In genomic region chr3:95349491-95349890, GRCm38 (mm10) we compare ENCODE assay signal across 9 mouse cellular contexts. TPM values are rescaled to one million over a fixed set of nuclear protein-coding genes. Genes with fewer than 3 reads are reported as not detected.
A peak's percentile ranks its signal among the peaks of the same experiment; 100 is the strongest.
DNase-seq lines count a peak whose midpoint lies in the region; ATAC-seq and TF ChIP-seq lines count a peak whose summit lies in the region.
"Had no signal": no experiment of that assay in that cellular context is flagged by ENCODE, and none has a peak within 500 bp of the region (broad histone marks: within the 10 kb centered on the region; RNA-seq: fewer than 3 reads in every experiment).

No protein-coding gene starts in this region.

- H3K4me3 ChIP-seq in heart, postnatal 0 days (ENCODE audit: low read depth, low read length) = no peak overlapping the region
- no peak overlapping the region for H3K4me3 ChIP-seq in ES-Bruce4 (ENCODE audit: low read depth, low read length)

- no peak overlapping the region for H3K4me2 ChIP-seq in heart, postnatal 0 days (ENCODE audit: low read depth, low read length)

- TF ChIP-seq EP300 in heart, postnatal 0 days (IDR thresholded peaks at IDR 0.05; ENCODE audit: low read depth) = no peak
- TF ChIP-seq EP300 in ES-Bruce4 (IDR thresholded peaks at IDR 0.05; ENCODE audit: insufficient read depth, low read depth, low read length) = no peak

- no peak overlapping the region for H3K9ac ChIP-seq in heart, postnatal 0 days (replicated peaks; ENCODE audit: low read depth, low read length)
- H3K9ac ChIP-seq in ES-Bruce4 (ENCODE audit: low read depth, poor library complexity, severe bottlenecking) = no peak overlapping the region

- no peak overlapping the region for H3K27ac ChIP-seq in heart, postnatal 0 days (ENCODE audit: low read depth)
- H3K27ac ChIP-seq in ES-Bruce4 (ENCODE audit: insufficient read depth, low read length) = peak overlapping the region; percentile 31; the same call in 1 of the 2 replicates

- no peaks in the 10 kb centered on the region for H3K4me1 ChIP-seq in heart, postnatal 0 days (ENCODE audit: control insufficient read depth, insufficient read depth)
- no peaks in the 10 kb centered on the region for H3K4me1 ChIP-seq in ES-Bruce4 (ENCODE audit: control insufficient read depth, insufficient read depth, low read length)

- TF ChIP-seq POLR2A in ES-Bruce4 (IDR thresholded peaks at IDR 0.05; ENCODE audit: insufficient read depth, low read length) = no peak

- H3K36me3 ChIP-seq in heart, postnatal 0 days (replicated peaks; ENCODE audit: control insufficient read depth, insufficient read depth, low read length) = peaks cover 74% of the 10 kb centered on the region
- H3K36me3 ChIP-seq in ES-Bruce4 (ENCODE audit: control insufficient read depth, insufficient read depth, low read length, poor library complexity, severe bottlenecking) = peaks cover 71% of the 10 kb centered on the region

- no peak; the same call in 1 of the 2 replicates for ATAC-seq in heart, postnatal 0 days (ENCODE audit: insufficient read depth, low read depth)
- peak; percentile 85 for ATAC-seq in neutrophil, adult 5-6 weeks (ENCODE audit: extremely low read depth, insufficient number of reproducible peaks, low FRiP score, poor library complexity, severe bottlenecking)

- H3K9me3 ChIP-seq in heart, postnatal 0 days (replicated peaks; ENCODE audit: control insufficient read depth, low read length) = no peaks in the 10 kb centered on the region
- no peaks in the 10 kb centered on the region for H3K9me3 ChIP-seq in ES-Bruce4 (replicated peaks; ENCODE audit: control insufficient read depth, insufficient read depth, low read length, poor library complexity, severe bottlenecking)

- DNase-seq in heart, postnatal 0 days (ENCODE audit: low spot score) = peak; percentile 57
- DNase-seq in heart, postnatal 36 days = no peak
- peak; percentile 45 for DNase-seq in 3T3-L1 (ENCODE audit: low read depth, low spot score)
- DNase-seq in embryo, embryonic 9.5 days (ENCODE audit: extremely low spot score) = peak; percentile 25
- DNase-seq in adrenal gland, postnatal 25 days = no peak
- DNase-seq in urinary bladder, postnatal 10 days (ENCODE audit: low spot score) = no peak

- TF ChIP-seq CTCF in heart, postnatal 0 days (IDR thresholded peaks at IDR 0.05; ENCODE audit: low read depth) = peak; percentile 63
- peak; percentile 4 for TF ChIP-seq CTCF in ES-Bruce4 (IDR thresholded peaks at IDR 0.05; ENCODE audit: low read depth, low read length)

- intact Hi-C loops in heart, postnatal 36 days (cut with DNase I) = loop anchor here (1.0 kb wide), 1 partner anchor 101 kb away; no protein-coding TSS in a partner anchor

- H3K27me3 ChIP-seq in heart, postnatal 0 days (ENCODE audit: control insufficient read depth, insufficient read depth, low read length) = no peaks in the 10 kb centered on the region
- H3K27me3 ChIP-seq in ES-Bruce4 (ENCODE audit: control insufficient read depth, insufficient read depth, low read length, poor library complexity, severe bottlenecking) = no peaks in the 10 kb centered on the region

RNA-seq across cellular contexts. Expression of gene Setdb1, which starts 7.5 kb away (rescaled TPM):
- total RNA-seq in heart, postnatal 0 days (2014; rRNA removed; ENCODE audit: low replicate concordance) = 9.5 and 11.3 TPM in 2 replicates
- polyA plus RNA-seq in heart, postnatal 0 days (2015; fragmentation: Nextera tagmentation; extraction: Ambion mirVana) = 7.9 and 8.0 TPM in 2 replicates
- 10 to 100 TPM; 12.6 to 13.8 TPM for total RNA-seq in heart, postnatal 36 days (2021)
- 67.9 and 73.3 TPM in 2 replicates for polyA plus RNA-seq in ES-Bruce4 (2011; ENCODE audit: insufficient read depth, insufficient read length, low read depth, missing spikeins)
- 30.6 and 39.3 TPM in 2 replicates for total RNA-seq in neutrophil, adult 5-6 weeks (2017)
- 33.8 and 35.0 TPM in 2 replicates for total RNA-seq in adrenal gland, postnatal 25 days (2021)

RNA-seq across cellular contexts. Expression of gene Cers2, which starts 34.9 kb away (rescaled TPM):
- 108 and 126 TPM in 2 replicates for total RNA-seq in heart, postnatal 0 days (2014; rRNA removed; ENCODE audit: low replicate concordance)
- 88.4 and 89.4 TPM in 2 replicates for polyA plus RNA-seq in heart, postnatal 0 days (2015; fragmentation: Nextera tagmentation; extraction: Ambion mirVana)
- total RNA-seq in heart, postnatal 36 days (2021) = 10 to 100 TPM; 36.4 to 45.9 TPM
- 99.9 and 103 TPM in 2 replicates for polyA plus RNA-seq in ES-Bruce4 (2011; ENCODE audit: insufficient read depth, insufficient read length, low read depth, missing spikeins)
- 162 and 168 TPM in 2 replicates for total RNA-seq in neutrophil, adult 5-6 weeks (2017)
- total RNA-seq in adrenal gland, postnatal 25 days (2021) = 253 and 254 TPM in 2 replicates

RNA-seq across cellular contexts. Expression of gene Anxa9, which starts 42.5 kb away (rescaled TPM):
- total RNA-seq in heart, postnatal 0 days (2014; rRNA removed; ENCODE audit: low replicate concordance) = 0.11 and 0.15 TPM in 2 replicates
- 0.49 and 0.67 TPM in 2 replicates for polyA plus RNA-seq in heart, postnatal 0 days (2015; fragmentation: Nextera tagmentation; extraction: Ambion mirVana)
- total RNA-seq in heart, postnatal 36 days (2021) = under 1 TPM; 0.53 to 0.60 TPM
- polyA plus RNA-seq in ES-Bruce4 (2011; ENCODE audit: insufficient read depth, insufficient read length, low read depth, missing spikeins) = 1.9 and 2.0 TPM in 2 replicates
- total RNA-seq in neutrophil, adult 5-6 weeks (2017) = 1.5 and 2.3 TPM in 2 replicates
- total RNA-seq in adrenal gland, postnatal 25 days (2021) = 1.2 and 1.3 TPM in 2 replicates

RNA-seq across cellular contexts. Expression of gene 4930558C23Rik, which starts 53.1 kb away (rescaled TPM):
- not detected in 2 replicates for total RNA-seq in heart, postnatal 0 days (2014; rRNA removed; ENCODE audit: low replicate concordance)
- polyA plus RNA-seq in heart, postnatal 0 days (2015; fragmentation: Nextera tagmentation; extraction: Ambion mirVana) = not detected in 2 replicates
- not detected for total RNA-seq in heart, postnatal 36 days (2021)
- polyA plus RNA-seq in ES-Bruce4 (2011; ENCODE audit: insufficient read depth, insufficient read length, low read depth, missing spikeins) = 0.84 and 2.2 TPM in 2 replicates
- not detected in 2 replicates for total RNA-seq in neutrophil, adult 5-6 weeks (2017)
- not detected in 2 replicates for total RNA-seq in adrenal gland, postnatal 25 days (2021)
- polyA plus RNA-seq: frontal cortex, adult 2 months had no signal

Comparison
In these comparisons a context has a peak if more than half of its experiments do, and no peak if none do; other contexts are left out.
1. DNase-seq: peak in heart, postnatal 0 days (single experiment), 3T3-L1 (single experiment) and embryo, embryonic 9.5 days (single experiment); none in heart, postnatal 36 days (0 of 2), adrenal gland, postnatal 25 days (single experiment) and urinary bladder, postnatal 10 days (single experiment).